Mouse (Mus musculus) layer of hippocampus, adult 8-10 months (tissue): ENCODE measurements at regions not wholly inside any gene's neighbourhood (a gene's known extent, or its start where the extent isn't known, plus 50 kb on each side); places are given as distances from the start of the nearest gene placed in this dataset.

ENCODE experiments used
- DNase-seq, 2 experiments: peaks; one replicate each; pipeline ENCODE4 v3.0.0; 2022; ENCODE audit warnings: low spot score in 2 of 2

DNA sequence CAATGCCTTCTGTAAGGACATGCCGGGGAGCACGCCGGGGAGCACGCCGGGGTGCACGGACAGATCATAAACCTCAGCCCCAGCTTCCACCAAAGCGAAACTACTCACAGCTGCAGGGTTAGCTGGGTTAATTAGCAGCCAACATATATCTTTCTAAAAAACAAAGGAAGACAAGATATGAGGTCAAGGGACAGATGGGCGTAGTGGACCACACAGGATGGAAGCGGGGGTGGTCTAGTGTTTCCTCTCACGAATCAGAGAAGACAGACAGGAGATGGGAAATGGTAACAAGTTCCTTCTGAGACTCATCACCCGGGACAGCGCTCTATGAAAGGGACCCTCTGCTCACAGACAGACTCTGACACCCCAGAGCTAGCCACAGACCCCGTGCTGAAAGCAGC, 60.0 kb upstream of the Ajap1 start:
- DNase-seq = no peak

DNA sequence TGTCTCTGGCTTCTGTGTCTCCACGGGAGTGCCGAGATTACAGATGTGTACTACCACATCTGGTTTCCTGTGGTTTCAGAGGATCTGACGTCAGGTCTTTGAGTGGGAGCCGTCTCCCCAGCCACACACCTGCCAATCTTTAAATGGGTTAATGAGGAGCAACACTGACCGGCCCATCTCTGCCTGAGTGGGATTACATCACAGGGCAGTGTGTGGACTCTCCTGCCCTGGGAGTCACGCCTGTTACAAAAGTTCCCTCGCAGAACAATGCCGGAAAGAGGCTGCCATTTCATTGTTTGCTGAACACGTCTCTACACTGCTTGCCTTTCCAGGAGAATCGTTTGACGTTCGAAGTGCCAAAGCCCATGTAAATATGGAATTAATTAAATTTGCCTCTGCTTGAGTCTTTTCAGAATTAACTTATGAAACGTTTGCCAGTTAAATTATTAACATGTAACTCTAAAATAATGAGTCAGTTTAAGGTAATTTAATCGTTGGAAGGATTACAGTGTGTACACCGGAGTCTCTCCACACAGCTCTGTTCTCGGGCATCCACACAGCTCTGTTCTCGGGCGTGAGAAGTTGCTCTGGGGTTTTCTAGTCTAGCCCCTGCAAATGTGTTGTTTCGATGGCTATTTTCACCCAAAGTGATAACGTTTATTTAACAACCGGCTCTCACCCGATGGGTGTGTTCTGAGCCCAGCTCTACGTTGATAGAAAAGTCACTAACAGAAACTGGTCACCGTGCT, 61.5 kb upstream of the Ajap1 start:
- no peak for DNase-seq

DNA sequence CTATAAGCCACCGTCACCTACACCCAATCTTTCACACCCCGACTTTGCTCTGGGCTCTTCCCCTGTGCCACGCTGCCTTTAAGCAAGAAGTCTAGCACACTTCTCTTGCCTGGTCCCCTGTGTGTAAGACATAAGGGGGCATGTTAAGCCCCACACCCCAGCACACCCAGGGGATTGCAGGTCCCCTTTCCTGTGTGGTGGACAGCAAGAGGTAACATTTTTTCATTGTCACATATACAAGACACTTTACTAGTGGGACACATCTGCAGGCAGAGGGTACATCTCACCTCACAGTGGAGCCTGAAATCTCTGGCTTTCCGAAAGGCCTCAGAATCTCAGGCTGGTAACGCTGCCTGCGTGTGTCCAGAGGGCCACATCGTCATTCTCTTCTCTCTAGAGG, 64.1 kb upstream of the Ajap1 start:
- DNase-seq = no peak

DNA sequence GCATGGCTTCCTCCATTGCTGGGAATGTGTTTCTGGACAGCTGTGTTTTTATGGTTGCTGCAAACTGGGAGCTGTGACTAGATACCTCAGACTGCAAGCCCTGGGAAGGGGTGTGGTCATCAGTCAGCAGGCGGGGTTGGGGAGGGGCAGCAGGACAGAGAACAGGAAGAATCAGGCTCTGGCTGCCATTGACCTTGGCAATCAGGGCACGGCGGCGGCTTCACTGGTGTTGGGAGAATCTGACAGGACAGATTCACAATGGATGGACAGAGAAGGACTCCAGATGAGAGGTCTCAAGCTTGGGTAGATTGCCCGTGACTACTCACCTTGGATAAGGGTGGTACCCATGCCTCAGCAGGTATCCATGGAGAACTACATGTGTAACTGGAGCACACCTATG, 64.5 kb upstream of the Ajap1 start:
- no peak for DNase-seq

DNA sequence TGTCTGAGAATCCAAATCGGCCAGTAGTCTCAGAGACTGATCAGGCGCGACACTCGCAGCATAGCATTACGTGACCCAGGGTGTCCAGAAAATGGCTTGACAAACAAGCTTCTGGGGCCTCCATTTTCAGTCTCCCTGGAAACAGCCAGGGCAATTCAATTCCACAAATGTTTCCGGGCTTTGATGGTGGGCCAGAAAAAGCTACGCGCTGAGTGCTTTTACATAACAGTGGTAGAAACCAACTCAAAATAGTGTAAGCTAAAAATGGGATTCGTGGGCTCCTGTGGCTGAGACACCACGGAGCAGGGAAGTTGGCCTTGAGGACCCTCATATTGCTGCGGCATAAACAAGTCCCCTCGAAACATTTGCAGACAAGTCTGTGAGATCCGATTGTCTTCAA, 65.3 kb upstream of the Ajap1 start:
- DNase-seq = peak; percentile 28 to 50

DNA sequence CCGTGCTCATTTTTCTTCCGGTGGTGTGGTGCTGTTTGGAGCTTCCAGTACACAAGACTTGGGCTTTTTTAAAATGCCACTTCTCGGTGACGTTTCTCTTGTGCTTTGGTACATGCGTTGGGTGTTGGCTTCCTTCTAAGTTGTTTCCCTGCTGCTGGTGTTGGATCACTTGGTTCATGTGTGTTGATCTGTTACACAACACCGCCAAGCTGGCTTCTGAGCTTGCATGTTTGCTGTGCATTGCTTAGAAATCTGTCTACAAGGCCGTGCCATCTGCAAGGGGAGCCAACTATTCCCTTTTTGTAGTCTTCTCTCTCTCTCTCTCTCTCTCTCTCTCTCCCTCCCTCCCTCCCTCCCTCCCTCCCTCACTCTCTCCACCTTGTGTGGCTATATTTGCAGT, 68.7 kb upstream of the Ajap1 start:
- peak in 1 of 2 experiments; percentile 18 for DNase-seq

DNA sequence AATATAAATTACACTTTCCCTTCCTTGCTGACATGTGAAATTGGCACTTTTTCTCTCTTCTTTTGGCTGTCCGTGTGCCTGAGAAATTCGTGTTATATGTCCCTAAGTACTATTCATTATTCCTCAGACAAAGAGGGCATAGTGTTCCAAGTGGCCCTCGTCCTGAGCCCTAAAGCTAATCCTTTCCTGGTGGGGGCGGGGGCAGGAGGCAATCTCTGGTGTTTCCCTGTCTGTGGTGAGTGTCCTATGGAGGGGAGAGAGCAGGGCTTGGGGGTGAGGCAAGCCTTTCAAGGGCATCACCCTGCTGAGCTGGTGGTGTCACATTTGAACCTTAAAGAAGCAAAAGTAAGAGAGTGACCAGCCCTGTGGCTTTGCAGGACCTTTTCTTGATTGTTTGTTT, 69.9 kb upstream of the Ajap1 start:
- DNase-seq = no peak

DNA sequence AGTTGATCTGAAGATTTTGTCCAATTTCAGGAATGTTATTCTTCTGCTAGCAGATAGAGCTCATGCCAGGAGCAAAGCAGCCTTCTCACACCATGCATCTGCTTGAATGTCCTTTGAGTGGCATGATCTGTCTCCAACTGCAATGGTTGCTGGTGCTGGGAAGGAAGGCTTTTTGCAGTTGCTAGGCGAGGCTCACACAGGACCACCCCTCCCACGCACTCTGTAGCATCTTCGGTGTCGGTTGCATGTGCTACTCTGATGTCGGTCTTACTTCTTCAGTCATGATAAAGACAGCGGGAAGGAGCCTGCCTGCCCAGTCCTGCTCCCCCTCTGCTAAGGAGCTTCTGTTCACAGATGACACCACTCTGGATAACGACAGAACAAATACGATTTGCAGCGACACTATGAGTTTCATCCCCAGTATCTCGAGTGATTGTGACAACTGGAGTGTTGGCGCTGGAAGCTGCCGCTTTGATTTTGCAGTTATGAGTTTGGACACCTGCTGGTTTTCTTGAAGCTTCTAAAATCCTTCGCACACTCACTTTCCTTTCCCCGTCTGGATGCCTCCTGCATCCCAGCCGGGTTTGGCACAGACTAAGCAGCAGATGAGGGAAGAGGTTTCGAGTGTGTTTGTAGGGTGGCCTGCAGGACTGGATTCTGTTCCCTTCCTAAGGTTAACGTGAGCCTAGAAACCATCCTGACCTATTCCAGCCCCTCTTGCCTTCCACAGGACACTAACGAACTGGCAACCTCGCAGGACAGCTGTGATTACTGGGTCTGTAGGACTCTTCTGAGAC, 75.4 kb upstream of the Ajap1 start:
- DNase-seq = peak; percentile 22 to 32

DNA sequence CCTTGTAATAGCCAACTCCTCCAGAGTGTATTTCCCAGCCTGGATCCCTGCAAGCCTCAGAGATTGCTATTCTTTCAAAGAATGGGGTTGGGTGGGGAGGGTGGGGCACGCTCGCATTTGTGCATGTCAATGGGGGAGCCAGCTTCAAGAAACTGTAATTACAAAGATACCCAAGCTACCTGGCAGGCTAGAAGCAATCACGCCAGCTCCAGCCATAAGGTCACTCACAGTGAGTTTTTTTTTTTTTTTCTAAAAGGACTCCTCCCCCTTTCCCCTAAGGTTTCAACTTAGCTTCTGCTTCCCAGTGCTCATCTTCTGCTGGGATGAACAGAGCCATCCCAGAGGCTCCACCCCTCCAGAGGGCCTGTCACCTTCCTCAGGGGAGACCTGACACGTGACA, 77.0 kb upstream of the Ajap1 start:
- no peak for DNase-seq

DNA sequence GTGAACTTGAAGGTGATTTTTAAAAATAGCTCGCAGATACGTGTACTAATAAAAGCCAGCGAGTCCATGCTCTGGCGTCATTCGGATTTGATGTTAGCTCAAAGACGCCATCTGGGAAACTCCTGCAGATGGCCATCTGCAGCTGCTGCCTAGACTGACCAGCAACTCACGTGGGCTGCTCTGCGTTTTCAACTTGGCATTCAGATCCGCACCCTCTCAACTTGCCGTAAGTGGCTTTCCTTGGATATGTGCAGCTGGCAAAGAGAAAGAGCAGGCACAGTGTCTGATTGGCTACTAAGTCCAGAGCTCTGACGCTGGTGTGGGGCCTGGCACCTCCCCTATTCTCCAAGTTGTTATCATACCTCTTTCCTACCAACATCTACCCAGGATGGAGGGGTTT, 77.6 kb upstream of the Ajap1 start:
- DNase-seq = no peak

DNA sequence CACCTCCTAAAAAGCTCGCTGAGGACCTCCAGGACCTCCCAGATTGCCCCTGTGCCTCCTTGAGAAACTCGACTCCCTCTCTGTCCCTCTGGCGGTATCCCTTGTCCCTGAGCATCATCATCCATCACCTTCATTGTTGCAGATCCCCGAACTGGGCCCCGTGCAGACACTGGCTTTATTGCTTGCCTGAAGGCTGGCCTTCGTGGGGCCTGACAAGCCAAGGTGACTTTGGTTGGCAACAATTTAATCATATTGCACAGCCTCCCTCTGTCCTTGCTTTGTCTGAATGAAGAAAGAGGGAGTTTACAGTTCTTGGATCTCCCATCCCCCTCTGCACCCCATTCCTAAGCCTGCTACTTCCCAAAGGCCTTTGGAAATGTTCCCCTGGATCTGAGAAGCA, 78.3 kb upstream of the Ajap1 start:
- DNase-seq = no peak

DNA sequence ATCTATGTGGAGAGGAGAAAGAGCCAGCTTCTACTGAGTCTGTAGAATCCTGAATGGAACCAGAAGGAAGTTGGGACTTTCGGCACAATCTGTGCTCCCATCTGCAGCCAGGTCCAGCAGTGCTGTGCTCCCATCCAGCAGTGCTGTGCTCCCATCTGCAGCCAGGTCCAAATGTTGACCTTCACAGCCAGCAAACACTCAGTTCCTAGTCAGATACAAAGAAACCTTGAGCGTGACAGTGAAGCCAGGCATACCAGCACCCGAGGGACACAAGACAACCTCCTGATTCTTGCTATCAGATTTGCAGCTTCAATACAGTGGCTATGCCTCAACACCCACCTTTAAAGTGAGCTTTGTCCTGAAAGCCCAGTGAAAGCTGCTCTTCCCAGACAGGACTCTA, 79.4 kb upstream of the Ajap1 start:
- DNase-seq = no peak

DNA sequence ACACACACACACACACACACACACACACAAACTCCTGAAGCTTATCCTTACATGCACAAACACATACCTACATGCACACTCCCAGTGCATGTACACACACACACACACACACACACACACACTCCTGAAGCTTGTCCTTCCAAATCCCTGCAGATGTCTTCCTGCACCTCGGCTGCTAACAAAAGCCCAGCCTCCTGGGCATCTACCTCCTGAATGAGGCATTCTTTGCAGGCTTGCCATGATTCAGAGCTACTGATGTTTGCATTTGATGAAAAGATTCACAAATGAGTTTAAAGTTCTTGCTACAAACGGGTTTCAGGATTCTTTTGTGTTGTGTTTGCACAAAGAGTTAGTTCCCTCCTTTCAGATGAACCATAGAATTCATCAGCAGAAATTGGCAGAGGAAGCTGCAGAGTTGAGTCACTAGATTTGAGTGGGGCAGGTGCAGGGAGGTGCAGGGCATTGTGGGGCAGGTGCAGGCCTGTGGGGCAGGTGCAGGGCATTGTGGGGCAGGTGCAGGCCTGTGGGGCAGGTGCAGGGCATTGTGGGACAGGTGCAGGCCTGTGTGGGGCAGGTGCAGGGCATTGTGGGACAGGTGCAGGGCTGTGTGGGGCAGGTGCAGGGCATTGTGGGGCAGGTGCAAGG, 84.8 kb upstream of the Ajap1 start:
- DNase-seq = no peak

DNA sequence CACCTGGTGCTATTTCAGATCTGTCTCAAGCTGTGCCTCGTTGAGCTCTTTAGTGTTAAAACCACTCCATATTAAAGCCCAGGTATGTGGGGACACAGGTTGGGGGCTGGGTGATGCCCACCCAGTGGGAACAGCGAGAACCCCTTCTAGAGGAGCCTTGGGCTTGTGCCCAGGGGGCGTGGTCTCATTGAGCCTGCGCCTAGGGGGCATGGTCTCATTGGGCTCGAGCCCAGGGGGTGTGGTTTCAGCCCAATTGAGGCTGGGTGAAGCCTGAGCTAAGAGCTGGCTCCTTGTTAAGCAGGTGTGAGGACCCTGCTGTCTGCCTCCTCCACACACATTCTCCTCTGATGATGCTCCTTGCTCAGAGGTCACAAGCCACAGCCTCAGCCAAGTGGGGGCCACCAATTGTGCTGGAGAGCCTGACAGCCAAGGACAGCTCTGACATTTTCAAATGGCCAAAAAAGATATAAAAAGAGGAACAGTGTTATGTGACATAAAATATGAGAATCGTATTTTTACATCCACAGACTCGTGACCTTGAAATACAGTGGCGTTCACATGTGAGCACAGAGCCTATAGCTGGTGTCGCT, 90.7 kb upstream of the Ajap1 start:
- DNase-seq = no peak

DNA sequence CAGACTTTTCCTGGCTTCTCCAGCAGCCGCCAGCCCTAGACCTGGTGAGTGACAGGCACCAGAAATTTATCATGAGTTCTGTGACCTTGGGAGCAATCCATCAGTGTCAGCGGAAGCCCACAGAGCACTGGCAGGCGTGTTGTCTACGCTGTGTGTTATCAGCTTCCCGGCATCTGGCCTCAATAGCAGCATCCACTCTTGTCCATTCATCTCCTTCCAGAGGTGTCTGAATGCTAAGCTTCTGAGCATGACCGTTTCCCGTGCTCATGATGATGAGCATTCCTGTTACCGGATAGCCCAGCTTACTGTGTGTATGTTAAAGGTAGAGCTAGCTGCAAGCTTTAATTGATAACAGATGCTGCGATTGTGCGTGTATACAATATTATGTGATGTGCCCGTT, 110.7 kb upstream of the Ajap1 start:
- no peak for DNase-seq

DNA sequence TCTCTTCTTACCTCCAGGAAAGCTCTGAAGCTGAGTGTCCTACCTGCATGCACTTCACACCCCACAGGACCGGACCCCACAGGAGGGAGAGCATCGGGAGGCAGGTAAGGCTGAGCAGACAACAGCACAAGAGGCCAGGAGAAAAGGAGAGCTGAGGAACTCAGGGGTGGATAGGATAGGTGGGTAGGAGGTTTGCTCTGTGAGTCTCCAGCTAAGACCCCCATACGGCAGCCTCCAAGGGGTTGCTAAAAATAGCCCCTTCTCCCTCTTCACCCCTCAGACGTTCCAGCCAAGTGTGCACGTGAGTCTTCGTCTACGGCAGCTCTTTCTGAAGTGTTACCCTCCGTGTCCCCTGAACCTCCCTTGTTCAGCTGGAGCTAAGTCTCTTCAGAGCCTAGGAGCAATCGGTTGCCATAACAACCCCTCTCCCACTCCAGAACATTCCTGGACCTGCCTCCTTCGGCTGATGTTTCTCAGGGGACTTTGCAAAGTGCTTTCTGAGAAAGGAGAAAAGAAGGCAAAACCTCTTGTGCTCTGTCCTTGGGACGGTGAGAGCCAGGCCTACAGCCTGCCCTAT, 117.3 kb upstream of the Ajap1 start:
- no peak for DNase-seq

DNA sequence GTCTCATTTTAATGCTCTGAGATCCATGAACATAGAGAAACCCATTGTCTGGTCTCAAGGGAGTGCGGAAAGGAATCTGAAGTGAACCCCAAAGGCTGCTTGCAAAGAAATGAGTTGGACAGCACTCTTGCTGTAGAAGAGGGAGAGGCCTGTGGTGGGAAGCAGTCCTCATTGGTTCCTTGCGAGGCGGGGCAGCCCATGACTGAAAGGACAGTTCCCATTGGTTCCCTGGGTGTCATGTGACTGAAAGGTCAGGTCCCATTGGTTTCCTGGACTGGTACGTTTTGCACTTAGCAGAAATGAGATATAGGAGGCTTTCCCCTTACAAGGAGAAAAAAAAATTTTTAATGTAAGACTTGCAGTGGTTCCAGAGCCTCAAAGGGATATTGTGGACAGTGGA, 119.9 kb upstream of the Ajap1 start:
- DNase-seq = no peak

DNA sequence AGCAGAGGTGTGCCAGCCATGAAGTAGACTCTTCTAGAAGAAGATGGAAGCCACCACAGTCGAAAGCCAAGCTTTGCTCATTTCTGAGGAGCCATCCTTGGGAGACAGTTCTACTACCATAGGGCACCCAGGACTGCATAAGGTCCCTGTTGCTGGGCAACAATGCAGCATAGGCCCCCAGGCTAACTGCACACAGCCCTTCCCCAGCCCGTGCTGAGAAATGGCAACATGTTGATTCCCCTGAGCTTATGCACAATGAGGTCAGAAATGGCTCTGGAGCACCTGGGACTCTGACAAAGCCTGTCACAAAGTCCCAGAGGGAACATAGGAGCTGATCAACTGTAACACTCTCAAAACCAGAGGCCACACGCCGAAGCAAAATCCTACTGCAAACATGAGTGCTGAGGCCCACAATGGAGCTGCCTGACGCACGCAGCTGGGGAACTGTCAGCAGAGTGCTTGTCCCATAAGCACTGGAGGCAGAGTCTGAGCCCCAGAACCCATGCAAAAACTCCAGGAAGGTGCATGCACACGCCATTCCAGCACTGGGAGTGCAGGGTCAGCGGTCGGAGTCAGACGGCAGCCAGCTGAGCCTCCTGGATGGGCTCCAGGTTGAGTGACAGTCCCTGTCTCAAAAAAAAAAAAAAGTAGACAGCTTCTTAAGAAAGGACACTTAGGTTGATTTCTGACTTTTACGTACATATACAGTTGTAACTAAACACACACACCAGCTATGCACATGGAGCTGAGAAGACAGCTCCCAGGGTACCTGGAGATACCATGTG, 120.6 kb upstream of the Ajap1 start:
- no peak for DNase-seq

DNA sequence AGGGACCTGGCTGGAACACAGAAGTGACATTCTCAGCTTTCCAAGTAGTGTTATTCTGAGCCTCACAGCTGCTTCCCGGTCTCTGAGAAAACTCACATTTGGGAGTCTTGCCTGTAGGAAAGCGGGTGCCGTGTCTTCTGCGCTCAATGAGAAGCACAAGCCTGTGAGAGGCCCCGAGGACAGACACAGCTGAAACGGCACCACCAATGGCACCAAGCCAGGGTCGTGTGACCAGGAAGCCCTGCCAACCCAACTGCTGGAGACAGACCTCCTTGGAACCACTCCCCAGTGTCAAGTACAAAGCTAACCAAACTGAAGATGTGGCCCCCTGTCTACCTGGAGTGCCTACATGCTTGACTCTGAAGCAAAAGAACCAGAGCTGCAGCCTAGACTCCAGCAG, 121.3 kb upstream of the Ajap1 start:
- DNase-seq = no peak

DNA sequence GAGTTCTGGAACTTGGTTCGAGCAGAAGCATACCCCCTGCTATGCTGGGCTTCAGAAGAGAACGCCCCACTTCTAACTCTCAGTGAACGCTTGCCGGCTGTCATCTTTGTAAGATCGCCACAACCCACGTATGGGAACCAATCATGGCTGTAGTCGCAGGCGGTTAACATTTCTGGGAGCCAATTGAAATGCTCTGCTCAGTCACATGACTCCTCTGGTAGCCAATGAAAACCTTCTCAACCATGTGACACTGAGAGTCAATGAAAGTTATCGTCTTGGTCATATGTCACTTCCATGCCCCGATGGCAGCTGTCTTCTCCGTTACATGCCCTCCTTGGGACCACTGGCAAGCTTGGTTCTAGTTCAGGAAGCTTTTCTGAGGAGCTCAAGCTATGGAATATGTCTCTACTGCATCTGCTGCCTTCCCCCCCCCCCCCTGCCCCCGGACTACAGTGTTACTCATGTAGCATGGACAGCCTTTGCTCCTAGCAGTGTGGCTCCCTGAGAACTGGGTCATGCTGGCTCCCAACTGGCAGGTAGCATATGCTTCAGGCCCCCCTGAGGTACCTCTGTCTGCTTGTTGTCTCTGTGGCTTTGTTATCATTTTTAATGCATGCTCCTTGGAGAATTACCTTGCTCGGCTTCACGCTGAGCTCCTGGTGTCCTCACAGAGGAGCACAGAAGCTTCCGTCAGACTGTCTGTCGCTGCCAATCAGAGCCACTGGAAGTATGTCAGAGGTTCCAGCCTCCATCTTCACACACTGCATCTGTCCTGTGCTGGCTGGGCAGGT, 122.3 kb upstream of the Ajap1 start:
- no peak for DNase-seq
